Mouse (Mus musculus) MEL (cell line): ENCODE data around the gene Arhgap19.

ENCODE experiments used
- BHLHE40 ChIP-seq: IDR thresholded peaks from 2 replicates; pipeline ENCODE4 v1.6.1; 2012; ENCODE audit warnings: low read depth, mild to moderate bottlenecking, inconsistent platforms, low read length, improper control_type of control experiment, borderline replicate concordance
- CTCF ChIP-seq, 3 experiments: IDR thresholded peaks in 2 of 3; conservative IDR thresholded peaks in 1 of 3; 2 replicates each; pipeline ENCODE4 v1.5.1; 2011 to 2012; ENCODE audit warnings: low read length in 3 of 3, low read depth in 2 of 3, mild to moderate bottlenecking in 2 of 3, improper control_type of control experiment in 1 of 3, inconsistent platforms in 1 of 3, mixed read lengths in 1 of 3, moderate library complexity in 1 of 3; ENCODE audit not compliant: control insufficient read depth in 1 of 3, insufficient read depth in 1 of 3, poor library complexity in 1 of 3, severe bottlenecking in 1 of 3
- E2F4 ChIP-seq: IDR thresholded peaks from 2 replicates; pipeline ENCODE4 v1.6.1; 2011; ENCODE audit warnings: low read depth, low read length, improper control_type of control experiment, borderline replicate concordance
- ELF1 ChIP-seq: IDR thresholded peaks from 2 replicates; pipeline ENCODE4 v1.6.1; 2014; ENCODE audit warnings: low read depth, mild to moderate bottlenecking, inconsistent platforms, low read length, improper control_type of control experiment, moderate library complexity
- JUND ChIP-seq: IDR thresholded peaks from 2 replicates; pipeline ENCODE4 v1.6.1; 2011; ENCODE audit warnings: low read depth, mild to moderate bottlenecking, improper control_type of control experiment, low read length
- MAFK ChIP-seq: IDR thresholded peaks from 2 replicates; pipeline ENCODE4 v1.6.1; 2011; ENCODE audit warnings: low read depth, mild to moderate bottlenecking, low read length, improper control_type of control experiment, borderline replicate concordance
- MEF2A ChIP-seq: IDR thresholded peaks from 2 replicates; pipeline ENCODE4 v1.6.1; 2014; ENCODE audit warnings: low read depth, mild to moderate bottlenecking, inconsistent platforms, low read length, improper control_type of control experiment; ENCODE audit not compliant: poor library complexity, insufficient replicate concordance, severe bottlenecking; ENCODE audit errors: extremely low read depth
- MYC ChIP-seq: IDR thresholded peaks from 2 replicates; pipeline ENCODE4 v1.6.1; 2011; ENCODE audit warnings: low read depth, mild to moderate bottlenecking, low read length, improper control_type of control experiment, moderate library complexity
- NELFE ChIP-seq: IDR thresholded peaks from 2 replicates; pipeline ENCODE4 v1.6.1; 2011; ENCODE audit warnings: low read depth, low read length, improper control_type of control experiment
- NRF1 ChIP-seq: IDR thresholded peaks from 2 replicates; pipeline ENCODE4 v1.6.1; 2014; ENCODE audit warnings: low read depth, mild to moderate bottlenecking, inconsistent platforms, low read length, improper control_type of control experiment, moderate library complexity; ENCODE audit not compliant: poor library complexity, insufficient read depth, severe bottlenecking
- USF1 ChIP-seq: IDR thresholded peaks from 2 replicates; pipeline ENCODE4 v1.6.1; 2014; ENCODE audit warnings: low read depth, mild to moderate bottlenecking, inconsistent platforms, low read length, improper control_type of control experiment, moderate library complexity
- ZC3H11A ChIP-seq: IDR thresholded peaks from 2 replicates; pipeline ENCODE4 v1.6.1; 2012; ENCODE audit warnings: low read depth, mild to moderate bottlenecking, inconsistent platforms, low read length, improper control_type of control experiment

GRCm38 (mm10) chr19:41816915-41817314, 15.1 kb upstream of the Arhgap19 start:
- no peak for TF ChIP-seq MYC
- no peak for TF ChIP-seq CTCF (IDR thresholded peaks at IDR 0.05 in 2 of 3, conservative IDR thresholded peaks at IDR 0.05 in 1 of 3; ENCODE audit: control insufficient read depth in 1 of 3, insufficient read depth in 1 of 3, low read depth in 2 of 3, low read length in 3 of 3, poor library complexity in 1 of 3, severe bottlenecking in 1 of 3)
- TF ChIP-seq NELFE = no peak
- no peak for TF ChIP-seq BHLHE40
- TF ChIP-seq ZC3H11A = no peak
- no peak for TF ChIP-seq USF1
- no peak for TF ChIP-seq NRF1
- TF ChIP-seq E2F4 = no peak
- TF ChIP-seq JUND = no peak
- TF ChIP-seq ELF1 = no peak
- TF ChIP-seq MAFK = no peak
- no peak for TF ChIP-seq MEF2A
